Mouse (Mus musculus) retina, postnatal 7 days (tissue): Measurements from ENCODE around the gene Dhx15.
"Not testable (repeated sequence)": the region's sequence is repeated elsewhere in the genome, so short reads cannot be mapped to it uniquely, and the experiment has no call there.

Experiments used
- DNase-seq: peaks from one replicate; pipeline ENCODE4 v3.0.0-alpha.2; 2012; ENCODE audit warnings: low read depth, low spot score

Gene Dhx15

GRCm38 (mm10) chr5:52190371-52191179, at the start of gene Dhx15:
Dhx15 (minus strand) TSS chr5:52190514.
- DNase-seq: peak; percentile 91

GRCm38 (mm10) chr5:52238877-52239276, 48.6 kb upstream of the Dhx15 start:
- no peak for DNase-seq

- no peak for DNase-seq
These were observed 47.8 kb upstream of the Dhx15 start for GRCm38 (mm10) chr5:52237956-52238735.

- DNase-seq: not testable (repeated sequence)
These were observed 46.3 kb upstream of the Dhx15 start for GRCm38 (mm10) chr5:52236585-52236984.

GRCm38 (mm10) chr5:52234570-52234969, 44.3 kb upstream of the Dhx15 start:
- DNase-seq: no peak

GRCm38 (mm10) chr5:52233891-52234290, 43.6 kb upstream of the Dhx15 start:
- DNase-seq: no peak

- DNase-seq: no peak
These were observed 42.3 kb upstream of the Dhx15 start for GRCm38 (mm10) chr5:52232611-52233010.

GRCm38 (mm10) chr5:52232199-52232598, 41.9 kb upstream of the Dhx15 start:
- no peak for DNase-seq

GRCm38 (mm10) chr5:52230466-52230865, 40.2 kb upstream of the Dhx15 start:
- DNase-seq: no peak

- DNase-seq: no peak
These were observed 36.4 kb upstream of the Dhx15 start for GRCm38 (mm10) chr5:52226677-52227076.

GRCm38 (mm10) chr5:52221596-52221995, 31.3 kb upstream of the Dhx15 start:
- DNase-seq: no peak

- DNase-seq: no peak
These were observed 29.9 kb upstream of the Dhx15 start for GRCm38 (mm10) chr5:52220013-52220804.

GRCm38 (mm10) chr5:52218238-52218637, 27.9 kb upstream of the Dhx15 start:
- no peak for DNase-seq

- DNase-seq: no peak
These were observed 23.0 kb upstream of the Dhx15 start for GRCm38 (mm10) chr5:52213143-52213900.

- DNase-seq: no peak
These were observed 810 bp upstream of the Dhx15 start for GRCm38 (mm10) chr5:52191180-52191468.

- peak; percentile 25 for DNase-seq
These were observed 499 bp downstream of the Dhx15 start for GRCm38 (mm10) chr5:52189664-52190365.

GRCm38 (mm10) chr5:52188206-52188605, 2.1 kb downstream of the Dhx15 start:
- DNase-seq: no peak

GRCm38 (mm10) chr5:52177326-52177725, 13.0 kb downstream of the Dhx15 start:
- no peak for DNase-seq

GRCm38 (mm10) chr5:52168468-52168867, 21.8 kb downstream of the Dhx15 start:
- no peak for DNase-seq

GRCm38 (mm10) chr5:52149138-52149537, 41.2 kb downstream of the Dhx15 start:
- no peak for DNase-seq

GRCm38 (mm10) chr5:52147141-52147540, 43.2 kb downstream of the Dhx15 start:
- no peak for DNase-seq
